Mouse (Mus musculus) embryonic facial prominence, embryonic 14.5 days (tissue): ENCODE measurements at regions not wholly inside any gene's neighbourhood (a gene's known extent, or its start where the extent isn't known, plus 50 kb on each side); places are given as distances from the start of the nearest gene placed in this dataset.
A peak's percentile ranks its signal among the peaks of the same experiment; 100 is the strongest.

Source experiments
- ATAC-seq: fragments of 200-750 bp; cut with Nextera tagmentation; 2 replicates; pipeline ENCODE4 v1.8.0; 2017; ENCODE audit warnings: low read depth, moderate number of reproducible peaks, moderate TSS enrichment
- DNase-seq: peaks from one replicate; pipeline ENCODE4 v3.0.0-alpha.2; 2015; ENCODE audit warnings: low spot score
- H3K27ac ChIP-seq: fragments of 300-500 bp; sonication (generic); replicated peaks from 2 replicates; pipeline ENCODE4 v1.5.1; 2014; ENCODE audit warnings: low read depth, mild to moderate bottlenecking, low read length, moderate library complexity
- H3K27me3 ChIP-seq: fragments of 300-500 bp; sonication (generic); replicated peaks from 2 replicates; pipeline ENCODE4 v1.6.1; 2014; ENCODE audit warnings: low read length; ENCODE audit not compliant: control insufficient read depth, insufficient read depth
- H3K36me3 ChIP-seq: fragments of 300-500 bp; sonication (generic); 2 replicates; pipeline ENCODE4 v1.6.1; 2014; ENCODE audit warnings: low read length, mixed read lengths; ENCODE audit not compliant: control insufficient read depth, insufficient read depth
- H3K4me1 ChIP-seq: fragments of 300-500 bp; sonication (generic); 2 replicates; pipeline ENCODE4 v1.6.1; 2014; ENCODE audit warnings: antibody characterized with exemption, low read length; ENCODE audit not compliant: control insufficient read depth, insufficient read depth
- H3K4me2 ChIP-seq: fragments of 300-500 bp; sonication (generic); 2 replicates; pipeline ENCODE4 v1.6.1; 2014; ENCODE audit warnings: low read depth, mild to moderate bottlenecking, low read length, moderate library complexity, mixed read lengths
- H3K4me3 ChIP-seq: fragments of 300-500 bp; sonication (generic); 2 replicates; pipeline ENCODE4 v1.5.1; 2014; ENCODE audit warnings: low read depth, mild to moderate bottlenecking, low read length
- H3K9ac ChIP-seq: fragments of 300-500 bp; sonication (generic); 2 replicates; pipeline ENCODE4 v1.6.1; 2014; ENCODE audit warnings: low read depth, mild to moderate bottlenecking, low read length, moderate library complexity, mixed read lengths
- H3K9me3 ChIP-seq: fragments of 300-500 bp; sonication (generic); 2 replicates; pipeline ENCODE4 v1.6.1; 2016; ENCODE audit warnings: low read length; ENCODE audit not compliant: control insufficient read depth
- WGBS: fragments of 180-500 bp; shearing (Covaris S2); extraction: QIAGEN DNeasy Blood & Tissue Kit; methylation state at CpG from one replicate; pipeline ENCODE4 v1.1.7; 2014; 5-methylcytosine and 5-hydroxymethylcytosine counted together

- H3K4me2 ChIP-seq = no peak overlapping the region
- H3K36me3 ChIP-seq = no peaks in the 10 kb centered on the region
- no peak overlapping the region for H3K4me3 ChIP-seq
- H3K4me1 ChIP-seq = no peaks in the 10 kb centered on the region
- WGBS = 95% methylated on average over 2 of the region's 2 CpGs
- DNase-seq = no peak
- H3K9me3 ChIP-seq = no peaks in the 10 kb centered on the region
- ATAC-seq = no peak
- no peak overlapping the region for H3K9ac ChIP-seq
- no peak overlapping the region for H3K27ac ChIP-seq
- no peaks in the 10 kb centered on the region for H3K27me3 ChIP-seq
Observed at GRCm38 (mm10) chr2:74463407-74463806, 115.8 kb downstream of the Lnpk start.

DNA sequence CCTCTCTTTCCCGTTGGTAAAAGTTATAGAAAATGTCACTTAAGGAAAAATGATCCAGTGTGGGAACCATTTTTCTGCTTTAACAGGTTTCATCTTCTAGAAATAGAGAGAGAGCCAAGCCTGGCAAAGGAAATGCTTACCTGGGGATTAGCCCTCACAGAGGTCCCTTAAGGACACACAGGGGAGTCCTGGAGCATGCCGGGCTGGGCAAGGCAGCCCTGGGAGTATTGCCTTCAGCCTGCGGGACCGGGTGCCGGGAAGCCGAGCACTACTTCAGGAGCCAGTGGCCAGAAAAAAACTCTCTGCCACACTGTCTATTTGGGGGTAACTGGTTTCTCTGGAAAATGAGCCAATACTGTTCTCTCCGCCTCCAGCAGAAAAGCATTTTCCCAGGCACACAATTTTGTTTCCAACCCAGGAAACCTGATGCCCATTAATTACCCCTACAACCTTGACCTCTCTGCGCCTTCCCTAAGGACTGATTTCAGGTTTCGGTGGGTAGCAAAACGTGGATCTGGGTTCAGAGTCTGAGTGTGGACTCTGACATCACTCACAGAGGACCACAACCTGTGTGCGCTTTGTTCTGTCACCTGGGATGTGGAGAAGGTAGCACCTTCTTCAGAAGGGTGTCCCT lies 117.9 kb downstream of the Lnpk start:
- H3K27ac ChIP-seq = no peak overlapping the region
- H3K9ac ChIP-seq = no peak overlapping the region
- 19% methylated on average over 11 of the region's 11 CpGs for WGBS
- DNase-seq = no peak
- H3K36me3 ChIP-seq = no peaks in the 10 kb centered on the region
- H3K4me1 ChIP-seq = no peaks in the 10 kb centered on the region
- no peak for ATAC-seq
- H3K4me2 ChIP-seq = no peak overlapping the region
- H3K27me3 ChIP-seq = no peaks in the 10 kb centered on the region
- no peaks in the 10 kb centered on the region for H3K9me3 ChIP-seq
- no peak overlapping the region for H3K4me3 ChIP-seq

GRCm38 (mm10) chr2:74454431-74454830 lies 124.8 kb downstream of the Lnpk start:
- WGBS = 36% methylated on average over 4 of the region's 4 CpGs
- no peak overlapping the region for H3K9ac ChIP-seq
- no peak overlapping the region for H3K4me2 ChIP-seq
- H3K4me1 ChIP-seq = peaks cover 13% of the 10 kb centered on the region; the same call in 1 of the 2 replicates
- no peak overlapping the region for H3K4me3 ChIP-seq
- H3K36me3 ChIP-seq = no peaks in the 10 kb centered on the region
- H3K27me3 ChIP-seq = no peaks in the 10 kb centered on the region
- DNase-seq (no peak), ATAC-seq (no peak)
- H3K27ac ChIP-seq = no peak overlapping the region
- H3K9me3 ChIP-seq = no peaks in the 10 kb centered on the region

DNA sequence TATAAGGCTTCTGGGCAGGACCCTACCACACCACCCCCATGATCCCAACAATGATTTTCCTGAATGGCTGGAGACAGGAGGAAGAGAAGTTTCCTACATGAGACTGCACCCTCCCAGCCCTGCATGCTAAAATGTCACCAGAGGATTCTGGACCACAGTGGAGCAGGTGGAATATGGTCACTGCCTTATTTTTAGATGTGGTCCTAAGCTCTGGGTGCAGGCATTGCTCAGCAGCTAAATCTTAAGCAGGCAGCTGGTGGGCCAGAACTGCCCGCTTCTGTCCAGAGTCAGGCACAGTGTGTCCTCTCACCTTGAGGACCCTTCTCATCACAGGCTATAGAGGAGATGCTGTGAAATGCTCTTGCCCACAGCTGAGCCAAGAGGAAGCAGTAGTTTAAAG lies 126.6 kb downstream of the Lnpk start:
- ATAC-seq (no peak), DNase-seq (no peak)
- Histone ChIP-seq H3K9ac (no peak overlapping the region), H3K4me2 (no peak overlapping the region), H3K27ac (no peak overlapping the region), H3K27me3 (no peaks in the 10 kb centered on the region), H3K36me3 (no peaks in the 10 kb centered on the region), H3K4me1 (peaks cover 13% of the 10 kb centered on the region; the same call in 1 of the 2 replicates), H3K4me3 (no peak overlapping the region), H3K9me3 (no peaks in the 10 kb centered on the region)
- 93% methylated on average over 1 of the region's 1 CpGs for WGBS

- peak overlapping the region; percentile 29 for H3K4me2 ChIP-seq
- DNase-seq (peak; percentile 88), ATAC-seq (peak; percentile 57; the same call in 1 of the 2 replicates)
- no peak overlapping the region for H3K9ac ChIP-seq
- no peak overlapping the region for H3K27ac ChIP-seq
- no peak overlapping the region for H3K4me3 ChIP-seq
- no peaks in the 10 kb centered on the region for H3K9me3 ChIP-seq
- H3K4me1 ChIP-seq = peaks cover 13% of the 10 kb centered on the region; the same call in 1 of the 2 replicates
- H3K36me3 ChIP-seq = no peaks in the 10 kb centered on the region
- H3K27me3 ChIP-seq = no peaks in the 10 kb centered on the region
- WGBS = 14% methylated on average over 6 of the region's 6 CpGs
Observed at GRCm38 (mm10) chr2:74451578-74451977, 127.7 kb downstream of the Lnpk start.

- peak overlapping the region; percentile 29 for H3K4me2 ChIP-seq
- H3K27ac ChIP-seq = no peak overlapping the region
Observed at GRCm38 (mm10) chr2:74451038-74451437, 128.2 kb downstream of the Lnpk start.

DNA sequence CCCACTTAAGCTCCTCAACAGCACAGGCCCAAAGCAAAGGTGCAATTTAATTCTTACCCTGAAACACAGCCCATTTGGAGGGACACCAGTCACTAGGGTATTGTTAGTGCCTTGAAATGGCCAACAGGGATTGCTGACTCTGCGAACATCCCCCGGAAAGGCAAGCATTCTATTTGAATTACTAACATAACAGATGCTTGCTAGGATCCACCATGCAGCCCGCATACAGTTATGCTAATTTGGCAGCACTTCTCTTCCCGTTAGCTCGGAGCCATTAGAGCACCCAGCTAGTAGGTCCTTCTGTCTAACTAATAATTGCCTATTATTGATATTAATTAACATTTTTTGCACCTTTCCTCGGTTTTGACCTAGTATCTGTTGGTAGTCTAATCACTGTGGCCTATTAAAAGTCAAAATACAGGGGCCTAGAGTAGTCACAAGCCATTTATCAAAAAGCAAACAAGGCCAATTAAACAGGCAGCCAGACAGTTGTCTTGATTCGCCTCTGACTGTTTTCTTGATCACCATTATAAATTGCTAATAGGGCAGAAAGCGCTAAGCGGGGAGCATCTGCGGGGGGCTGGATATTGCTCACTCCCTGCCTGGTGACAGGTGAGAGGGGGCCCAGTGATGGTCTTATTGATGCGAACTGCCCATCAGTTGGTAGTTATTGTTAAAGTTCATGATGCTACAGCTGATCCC lies 129.0 kb downstream of the Lnpk start:
- Histone ChIP-seq H3K4me2 (no peak overlapping the region), H3K4me1 (peaks cover 13% of the 10 kb centered on the region; the same call in 1 of the 2 replicates), H3K27me3 (no peaks in the 10 kb centered on the region), H3K27ac (no peak overlapping the region), H3K9ac (no peak overlapping the region), H3K36me3 (no peaks in the 10 kb centered on the region), H3K9me3 (no peaks in the 10 kb centered on the region), H3K4me3 (no peak overlapping the region)
- 63% methylated on average over 11 of the region's 11 CpGs for WGBS
- 0 out of 2 replicates have a peak, but pooled peaks have one; percentile 55 for ATAC-seq
- peak; percentile 38 for DNase-seq

More at GRCm38 (mm10) chr2:74451038-74451437, 128.2 kb downstream of the Lnpk start:
- 44% methylated on average over 4 of the region's 4 CpGs for WGBS
- ATAC-seq (no peak), DNase-seq (peak; percentile 33)
- Histone ChIP-seq H3K9me3 (no peaks in the 10 kb centered on the region), H3K9ac (no peak overlapping the region), H3K4me1 (peaks cover 13% of the 10 kb centered on the region; the same call in 1 of the 2 replicates), H3K27me3 (no peaks in the 10 kb centered on the region), H3K4me3 (no peak overlapping the region), H3K36me3 (no peaks in the 10 kb centered on the region)

- Histone ChIP-seq H3K4me2 (no peak overlapping the region), H3K27me3 (no peaks in the 10 kb centered on the region), H3K4me1 (peaks cover 2% of the 10 kb centered on the region; the same call in 1 of the 2 replicates), H3K36me3 (no peaks in the 10 kb centered on the region), H3K9ac (no peak overlapping the region), H3K4me3 (no peak overlapping the region), H3K9me3 (peaks cover 20% of the 10 kb centered on the region), H3K27ac (peak overlapping the region; percentile 40; the same call in 1 of the 2 replicates)
- ATAC-seq (no peak), DNase-seq (peak; percentile 43)
- WGBS = 64% methylated on average over 13 of the region's 13 CpGs
Observed at GRCm38 (mm10) chr2:74435184-74435911, 143.9 kb downstream of the Lnpk start.
